Mouse (Mus musculus) midbrain, embryonic 12.5 days (tissue): ENCODE data around the gene Tubb2b. TPM values are rescaled to one million over a fixed set of nuclear protein-coding genes. Genes with fewer than 3 reads are reported as not detected.

Experiments used
- ATAC-seq: fragments of 200-750 bp; cut with Nextera tagmentation; 2 replicates; pipeline ENCODE4 v1.8.0; 2017; ENCODE audit warnings: low read depth, moderate TSS enrichment, moderate library complexity; ENCODE audit not compliant: low FRiP score
- H3K27ac ChIP-seq: fragments of 300-500 bp; sonication (generic); replicated peaks from 2 replicates; pipeline ENCODE4 v1.5.1; 2016; ENCODE audit warnings: mild to moderate bottlenecking
- H3K27me3 ChIP-seq: fragments of 300-500 bp; sonication (generic); 2 replicates; pipeline ENCODE4 v1.6.1; 2016; ENCODE audit warnings: mild to moderate bottlenecking
- H3K36me3 ChIP-seq: fragments of 300-500 bp; sonication (generic); 2 replicates; pipeline ENCODE4 v1.6.1; 2016
- H3K4me1 ChIP-seq: fragments of 300-500 bp; sonication (generic); 2 replicates; pipeline ENCODE4 v1.6.1; 2016
- H3K4me2 ChIP-seq: fragments of 300-500 bp; sonication (generic); replicated peaks from 2 replicates; pipeline ENCODE4 v1.6.1; 2016; ENCODE audit warnings: mild to moderate bottlenecking, moderate library complexity
- H3K4me3 ChIP-seq: fragments of 300-500 bp; sonication (generic); 2 replicates; pipeline ENCODE4 v1.5.1; 2016; ENCODE audit warnings: mild to moderate bottlenecking
- H3K9ac ChIP-seq: fragments of 300-500 bp; sonication (generic); replicated peaks from 2 replicates; pipeline ENCODE4 v1.6.1; 2016; ENCODE audit warnings: mild to moderate bottlenecking, moderate library complexity
- H3K9me3 ChIP-seq: fragments of 300-500 bp; sonication (generic); 2 replicates; pipeline ENCODE4 v1.6.1; 2016; ENCODE audit warnings: mild to moderate bottlenecking
- WGBS: fragments of 180-500 bp; shearing (Covaris S2); methylation state at CpG from one replicate; pipeline ENCODE4 v1.1.7; 2016; 5-methylcytosine and 5-hydroxymethylcytosine counted together
- polyA plus RNA-seq: library from polyadenylated mRNA; unstranded; fragments of >200 nt; fragmentation: Nextera tagmentation; extraction: Ambion mirVana; gene quantifications from 2 replicates; pipeline ENCODE4 v1.2.1, GENCODE M21; 2016

Gene Tubb2b
- polyA plus RNA-seq, 1 experiment from 2014 or later = 432 TPM

GRCm38 (mm10) chr13:34116508-34116907, 13.8 kb downstream of the Tubb2b start:
- no peak overlapping the region for H3K4me2 ChIP-seq
- H3K4me3 ChIP-seq = no peak overlapping the region
- WGBS = 81% methylated on average over 6 of the region's 6 CpGs
- no peaks in the 10 kb centered on the region for H3K9me3 ChIP-seq
- H3K27me3 ChIP-seq = no peaks in the 10 kb centered on the region
- no peak overlapping the region for H3K9ac ChIP-seq
- no peaks in the 10 kb centered on the region for H3K4me1 ChIP-seq
- H3K36me3 ChIP-seq = 0 out of 2 replicates have a peak, but pooled peaks cover 7% of the 10 kb centered on the region
- H3K27ac ChIP-seq = no peak overlapping the region
- no peak for ATAC-seq

GRCm38 (mm10) chr13:34114654-34115053, 15.6 kb downstream of the Tubb2b start:
- Histone ChIP-seq H3K27ac (no peak overlapping the region), H3K4me2 (no peak overlapping the region), H3K36me3 (no peaks in the 10 kb centered on the region), H3K4me3 (no peak overlapping the region), H3K27me3 (no peaks in the 10 kb centered on the region), H3K4me1 (peaks cover 4% of the 10 kb centered on the region; the same call in 1 of the 2 replicates), H3K9me3 (no peaks in the 10 kb centered on the region), H3K9ac (no peak overlapping the region)
- ATAC-seq = no peak
- 94% methylated on average over 4 of the region's 4 CpGs for WGBS

- 85% methylated on average over 3 of the region's 3 CpGs for WGBS
- no peaks in the 10 kb centered on the region for H3K27me3 ChIP-seq
- H3K9ac ChIP-seq = no peak overlapping the region
- H3K36me3 ChIP-seq = no peaks in the 10 kb centered on the region
- peaks cover 8% of the 10 kb centered on the region; the same call in 1 of the 2 replicates for H3K4me1 ChIP-seq
- no peak overlapping the region for H3K4me3 ChIP-seq
- no peak overlapping the region for H3K4me2 ChIP-seq
- H3K27ac ChIP-seq = no peak overlapping the region
- ATAC-seq = no peak
- H3K9me3 ChIP-seq = no peaks in the 10 kb centered on the region
These were observed 17.2 kb downstream of the Tubb2b start for GRCm38 (mm10) chr13:34113086-34113485.

- Histone ChIP-seq H3K27ac (no peak overlapping the region), H3K4me1 (peaks cover 8% of the 10 kb centered on the region; the same call in 1 of the 2 replicates), H3K36me3 (no peaks in the 10 kb centered on the region), H3K4me3 (no peak overlapping the region), H3K4me2 (no peak overlapping the region), H3K9ac (no peak overlapping the region), H3K27me3 (no peaks in the 10 kb centered on the region), H3K9me3 (no peaks in the 10 kb centered on the region)
- ATAC-seq = no peak
- 90% methylated on average over 5 of the region's 5 CpGs for WGBS
These were observed 17.7 kb downstream of the Tubb2b start for GRCm38 (mm10) chr13:34112369-34113081.

GRCm38 (mm10) chr13:34111878-34112277, 18.4 kb downstream of the Tubb2b start:
- no peaks in the 10 kb centered on the region for H3K36me3 ChIP-seq
- no peak for ATAC-seq
- H3K9me3 ChIP-seq = no peaks in the 10 kb centered on the region
- no peak overlapping the region for H3K4me2 ChIP-seq
- no peak overlapping the region for H3K9ac ChIP-seq
- no peaks in the 10 kb centered on the region for H3K27me3 ChIP-seq
- WGBS = 90% methylated on average over 3 of the region's 3 CpGs
- no peak overlapping the region for H3K4me3 ChIP-seq
- no peak overlapping the region for H3K27ac ChIP-seq
- H3K4me1 ChIP-seq = peaks cover 8% of the 10 kb centered on the region; the same call in 1 of the 2 replicates

- Histone ChIP-seq H3K27me3 (no peaks in the 10 kb centered on the region), H3K4me2 (no peak overlapping the region), H3K27ac (no peak overlapping the region), H3K4me1 (peaks cover 8% of the 10 kb centered on the region; the same call in 1 of the 2 replicates), H3K9me3 (no peaks in the 10 kb centered on the region), H3K9ac (no peak overlapping the region), H3K4me3 (no peak overlapping the region), H3K36me3 (no peaks in the 10 kb centered on the region)
- no peak for ATAC-seq
- 64% methylated on average over 5 of the region's 5 CpGs for WGBS
These were observed 19.2 kb downstream of the Tubb2b start for GRCm38 (mm10) chr13:34111019-34111418.

- peaks cover 8% of the 10 kb centered on the region; the same call in 1 of the 2 replicates for H3K4me1 ChIP-seq
- no peak overlapping the region for H3K27ac ChIP-seq
- no peak overlapping the region for H3K4me3 ChIP-seq
- H3K36me3 ChIP-seq = no peaks in the 10 kb centered on the region
- H3K9me3 ChIP-seq = no peaks in the 10 kb centered on the region
- H3K27me3 ChIP-seq = no peaks in the 10 kb centered on the region
- no peak overlapping the region for H3K4me2 ChIP-seq
- 12% methylated on average over 4 of the region's 4 CpGs for WGBS
- no peak overlapping the region for H3K9ac ChIP-seq
- ATAC-seq = no peak
These were observed 20.6 kb downstream of the Tubb2b start for GRCm38 (mm10) chr13:34109677-34110058.

GRCm38 (mm10) chr13:34109035-34109676, 21.1 kb downstream of the Tubb2b start:
- Histone ChIP-seq H3K27ac (no peak overlapping the region), H3K9me3 (no peaks in the 10 kb centered on the region), H3K4me3 (no peak overlapping the region), H3K9ac (no peak overlapping the region), H3K4me2 (no peak overlapping the region), H3K36me3 (no peaks in the 10 kb centered on the region), H3K27me3 (no peaks in the 10 kb centered on the region), H3K4me1 (peaks cover 8% of the 10 kb centered on the region; the same call in 1 of the 2 replicates)
- no peak for ATAC-seq
- WGBS = 66% methylated on average over 4 of the region's 4 CpGs

- Histone ChIP-seq H3K4me1 (peaks cover 8% of the 10 kb centered on the region; the same call in 1 of the 2 replicates), H3K36me3 (no peaks in the 10 kb centered on the region), H3K4me3 (no peak overlapping the region), H3K9me3 (no peaks in the 10 kb centered on the region), H3K9ac (no peak overlapping the region), H3K4me2 (no peak overlapping the region), H3K27me3 (no peaks in the 10 kb centered on the region), H3K27ac (no peak overlapping the region)
- WGBS = 87% methylated on average over 1 of the region's 1 CpGs
- ATAC-seq = no peak
These were observed 23.3 kb downstream of the Tubb2b start for GRCm38 (mm10) chr13:34106999-34107398.

GRCm38 (mm10) chr13:34106256-34106655, 24.0 kb downstream of the Tubb2b start:
- no peak overlapping the region for H3K27ac ChIP-seq
- ATAC-seq = no peak
- 78% methylated on average over 2 of the region's 2 CpGs for WGBS

GRCm38 (mm10) chr13:34105364-34105763, 24.9 kb downstream of the Tubb2b start:
- WGBS = 72% methylated on average over 1 of the region's 1 CpGs
- ATAC-seq = no peak
- Histone ChIP-seq H3K9me3 (no peaks in the 10 kb centered on the region), H3K4me1 (peaks cover 8% of the 10 kb centered on the region; the same call in 1 of the 2 replicates), H3K36me3 (no peaks in the 10 kb centered on the region), H3K27me3 (no peaks in the 10 kb centered on the region), H3K9ac (no peak overlapping the region), H3K4me3 (no peak overlapping the region), H3K4me2 (no peak overlapping the region), H3K27ac (no peak overlapping the region)

More at GRCm38 (mm10) chr13:34106256-34106655, 24.0 kb downstream of the Tubb2b start:
- Histone ChIP-seq H3K9me3 (no peaks in the 10 kb centered on the region), H3K4me1 (peaks cover 8% of the 10 kb centered on the region; the same call in 1 of the 2 replicates), H3K27me3 (no peaks in the 10 kb centered on the region), H3K4me2 (no peak overlapping the region), H3K4me3 (no peak overlapping the region), H3K36me3 (no peaks in the 10 kb centered on the region), H3K9ac (no peak overlapping the region)

- no peaks in the 10 kb centered on the region for H3K36me3 ChIP-seq
- no peak overlapping the region for H3K4me2 ChIP-seq
- no peak overlapping the region for H3K27ac ChIP-seq
- H3K27me3 ChIP-seq = no peaks in the 10 kb centered on the region
- H3K9ac ChIP-seq = no peak overlapping the region
- ATAC-seq = no peak
- no peak overlapping the region for H3K4me3 ChIP-seq
- 86% methylated on average over 9 of the region's 9 CpGs for WGBS
- peaks cover 3% of the 10 kb centered on the region; the same call in 1 of the 2 replicates for H3K4me1 ChIP-seq
- H3K9me3 ChIP-seq = no peaks in the 10 kb centered on the region
These were observed 28.4 kb downstream of the Tubb2b start for GRCm38 (mm10) chr13:34101908-34102307.
